Comparison of ENCODE assay signal across 15 mouse cellular contexts in the genomic region with DNA sequence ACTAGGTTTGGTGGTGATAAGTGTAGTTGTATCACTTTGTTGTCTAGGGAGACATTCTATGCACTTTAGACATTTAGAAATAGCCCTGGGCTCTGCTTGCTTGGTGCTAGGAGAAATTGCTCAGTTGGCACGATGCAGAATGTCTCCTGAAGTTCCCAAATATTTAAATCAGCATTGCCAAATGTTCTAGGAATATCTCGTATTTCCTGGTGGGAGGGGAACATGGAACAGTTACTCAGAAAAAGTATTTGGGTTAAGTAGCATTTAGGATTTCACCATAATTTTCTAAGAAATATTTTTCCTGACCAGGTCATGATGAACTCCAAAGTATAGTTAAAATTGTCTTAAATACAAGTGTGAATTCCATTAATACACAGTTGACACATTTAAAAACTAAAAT. TPM values are rescaled to one million over a fixed set of nuclear protein-coding genes. Genes with fewer than 3 reads are reported as not detected.
"Had no signal": no experiment of that assay in that cellular context is flagged by ENCODE, and none has a peak within 500 bp of the region (broad histone marks: within the 10 kb centered on the region; RNA-seq: fewer than 3 reads in every experiment).

No protein-coding gene starts in this region.

- H3K4me1 ChIP-seq: intestine, embryonic 15.5 days; limb, embryonic 13.5 days; liver, embryonic 15.5 days; midbrain, embryonic 10.5 days; neural tube, embryonic 13.5 days had no signal

- H3K36me3 ChIP-seq: intestine, embryonic 15.5 days; limb, embryonic 13.5 days; liver, embryonic 15.5 days; lung, embryonic 15.5 days; midbrain, embryonic 10.5 days; neural tube, embryonic 13.5 days had no signal

- H3K27ac ChIP-seq: intestine, embryonic 15.5 days; limb, embryonic 13.5 days; liver, embryonic 15.5 days; lung, embryonic 15.5 days; midbrain, embryonic 10.5 days; neural tube, embryonic 13.5 days had no signal

- ATAC-seq: midbrain, embryonic 16.5 days had no signal

- H3K4me3 ChIP-seq: intestine, embryonic 15.5 days; limb, embryonic 13.5 days; liver, embryonic 15.5 days; lung, embryonic 15.5 days; midbrain, embryonic 10.5 days; neural tube, embryonic 13.5 days had no signal

- H3K9ac ChIP-seq: intestine, embryonic 15.5 days; limb, embryonic 13.5 days; liver, embryonic 15.5 days; lung, embryonic 15.5 days; neural tube, embryonic 13.5 days had no signal

- DNase-seq: left cerebral cortex, postnatal 4 days; lung, postnatal 4 days; right cerebral cortex, postnatal 4 days; spleen, adult 18-20 months; thymus, adult 18-20 months; thymus, postnatal 14 days had no signal

- H3K27me3 ChIP-seq: intestine, embryonic 15.5 days; limb, embryonic 13.5 days; liver, embryonic 15.5 days; lung, embryonic 15.5 days; neural tube, embryonic 13.5 days had no signal

- H3K4me2 ChIP-seq: intestine, embryonic 15.5 days; limb, embryonic 13.5 days; liver, embryonic 11.5 days; liver, embryonic 15.5 days; lung, embryonic 15.5 days; neural tube, embryonic 13.5 days had no signal

- H3K9me3 ChIP-seq: intestine, embryonic 15.5 days; limb, embryonic 13.5 days; liver, embryonic 15.5 days; lung, embryonic 15.5 days; midbrain, embryonic 10.5 days; neural tube, embryonic 13.5 days had no signal

RNA-seq across cellular contexts. Expression of a gene that starts 25.3 kb away (rescaled TPM):
- total RNA-seq: megakaryocyte, adult 5-6 weeks had no signal
